Mouse (Mus musculus) inflammation-experienced regulatory T-cells, adult 6 months (primary cell): ENCODE data around the gene Rex1bd. TPM values are rescaled to one million over a fixed set of nuclear protein-coding genes. Genes with fewer than 3 reads are reported as not detected.

Experiments used
- polyA plus RNA-seq, 3 experiments: library from polyadenylated mRNA; unstranded; fragments of 100-300 nt; shearing (Covaris generic); gene quantifications; one replicate each; pipeline ENCODE4 v1.2.1; 2017

Gene Rex1bd
- polyA plus RNA-seq, 3 experiments from 2014 or later = 67.7 to 85.1 (median 84.4) TPM

Other genes with a start within 250 kb of the Rex1bd start
- under 1 TPM in 2 of 3 experiments, not detected in 1; 0.39 to 0.81 TPM for gene Homer3, start 223.9 kb downstream of the Rex1bd start, polyA plus RNA-seq
- 10 to 100 TPM; 46.0 to 58.6 (median 51.4) TPM for gene Ddx49, start 204.3 kb downstream of the Rex1bd start, polyA plus RNA-seq
- gene Cope, start 204.2 kb downstream of the Rex1bd start, polyA plus RNA-seq = 100 to 1,000 TPM; 303 to 304 (median 304) TPM
- gene Cers1, start 191.0 kb downstream of the Rex1bd start, polyA plus RNA-seq = not detected
- under 1 TPM in 2 of 3 experiments, not detected in 1; 0.41 to 0.55 TPM for gene Gdf1, start 176.9 kb downstream of the Rex1bd start, polyA plus RNA-seq
- 10 to 100 TPM; 13.6 to 17.4 (median 14.2) TPM for gene Upf1, start 153.5 kb downstream of the Rex1bd start, polyA plus RNA-seq
- gene Comp, start 133.2 kb downstream of the Rex1bd start, polyA plus RNA-seq = under 1 TPM in 2 of 3 experiments, not detected in 1; 0.24 to 0.40 TPM
- 1 to 10 TPM; 5.0 to 8.7 (median 7.2) TPM for gene Crtc1, start 67.2 kb downstream of the Rex1bd start, polyA plus RNA-seq
- 10 to 100 TPM in 1 of 3 experiments, 1 to 10 TPM in 2; 6.5 to 10.4 (median 8.8) TPM for gene Klhl26, start 29.8 kb downstream of the Rex1bd start, polyA plus RNA-seq
- gene Tmem59l, start 19.4 kb downstream of the Rex1bd start, polyA plus RNA-seq = under 1 TPM in 1 of 3 experiments, not detected in 2; 0.47 TPM
- not detected for gene Crlf1, start 13.6 kb downstream of the Rex1bd start, polyA plus RNA-seq
- 1,000 to 10,000 TPM; 2,608 to 4,221 (median 3,776) TPM for gene Uba52, start 4.0 kb upstream of the Rex1bd start, polyA plus RNA-seq
- gene Fkbp8, start 21.0 kb upstream of the Rex1bd start, polyA plus RNA-seq = 100 to 1,000 TPM; 133 to 156 (median 138) TPM
- 100 to 1,000 TPM; 138 to 187 (median 180) TPM for gene Kxd1, start 21.2 kb upstream of the Rex1bd start, polyA plus RNA-seq
- 10 to 100 TPM; 30.5 to 37.0 (median 35.6) TPM for gene Ell, start 32.7 kb upstream of the Rex1bd start, polyA plus RNA-seq
- 10 to 100 TPM; 27.6 to 32.6 (median 31.7) TPM for gene Isyna1, start 87.6 kb upstream of the Rex1bd start, polyA plus RNA-seq
- 10 to 100 TPM in 2 of 3 experiments, 1 to 10 TPM in 1; 2.6 to 16.2 (median 14.7) TPM for gene Ssbp4, start 102.1 kb upstream of the Rex1bd start, polyA plus RNA-seq
- 1 to 10 TPM in 1 of 3 experiments, under 1 TPM in 2; 0.47 to 3.8 (median 0.71) TPM for gene Lrrc25, start 109.4 kb upstream of the Rex1bd start, polyA plus RNA-seq
- not detected for gene Gdf15, start 125.7 kb upstream of the Rex1bd start, polyA plus RNA-seq
- 1 to 10 TPM; 3.8 to 6.4 (median 4.8) TPM for gene Pgpep1, start 153.6 kb upstream of the Rex1bd start, polyA plus RNA-seq
- 100 to 1,000 TPM in 1 of 3 experiments, 10 to 100 TPM in 2; 79.0 to 128 (median 97.8) TPM for gene Lsm4, start 166.5 kb upstream of the Rex1bd start, polyA plus RNA-seq
- gene Jund, start 192.2 kb upstream of the Rex1bd start, polyA plus RNA-seq = 10 to 100 TPM; 13.9 to 23.2 (median 16.6) TPM
- gene Iqcn, start 196.7 kb upstream of the Rex1bd start, polyA plus RNA-seq = not detected
- gene Gm3336, start 211.8 kb upstream of the Rex1bd start, polyA plus RNA-seq = under 1 TPM in 1 of 3 experiments, not detected in 2; 0.55 TPM
- gene Pde4c, start 217.0 kb upstream of the Rex1bd start, polyA plus RNA-seq = under 1 TPM; 0.19 to 0.59 (median 0.25) TPM
- 1 to 10 TPM; 4.6 to 8.6 (median 7.9) TPM for gene Rab3a, start 247.9 kb upstream of the Rex1bd start, polyA plus RNA-seq